Mouse (Mus musculus) embryonic fibroblast, embryonic 13.5 days (primary cell): Measurements from ENCODE around the gene Coq10b.

Source experiments
- CTCF ChIP-seq: IDR thresholded peaks from 2 replicates; pipeline ENCODE4 v1.5.1; 2011; ENCODE audit warnings: mild to moderate bottlenecking, control low read depth, low read length, moderate library complexity, borderline replicate concordance; ENCODE audit not compliant: insufficient read depth
- POLR2A ChIP-seq: IDR thresholded peaks from 2 replicates; pipeline ENCODE4 v1.6.1; 2011; ENCODE audit warnings: low read depth, mild to moderate bottlenecking, control low read depth, low read length, moderate library complexity

DNA sequence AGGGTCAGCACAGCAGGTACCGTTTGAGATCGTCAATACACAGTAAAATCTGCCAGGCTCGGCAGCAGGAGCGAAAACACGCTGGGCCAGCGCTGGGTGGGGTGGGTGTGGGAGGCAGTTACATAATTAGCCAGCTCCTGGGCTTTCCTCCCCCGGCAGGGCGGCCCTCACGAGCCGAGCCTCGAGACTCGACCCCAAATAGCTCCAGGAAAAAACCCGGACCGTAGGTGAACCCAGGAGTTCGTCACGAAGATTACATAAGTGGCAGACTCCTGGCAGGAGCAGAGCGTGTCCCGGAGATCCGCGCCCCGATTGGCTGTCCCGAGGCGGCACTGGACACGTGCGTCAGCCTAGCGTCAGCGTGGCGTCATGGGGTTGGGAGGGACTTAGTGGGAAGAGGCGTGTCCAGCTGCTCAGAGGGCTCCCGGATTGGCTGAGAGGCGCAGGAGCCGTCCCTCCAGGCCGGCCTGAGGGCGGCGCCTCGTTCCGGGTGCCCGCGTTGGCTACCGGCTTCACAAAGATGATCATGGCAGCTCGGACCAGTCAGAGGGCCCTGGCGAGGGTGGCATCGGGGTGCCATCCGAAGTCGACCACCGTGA, at the start of gene Coq10b:
- TF ChIP-seq POLR2A: peak; percentile 83
- TF ChIP-seq CTCF: no peak
